Mouse (Mus musculus): ENCODE results near the gene Dpysl4. TPM values are rescaled to one million over a fixed set of nuclear protein-coding genes. Genes with fewer than 3 reads are reported as not detected.

Dpysl4 gene
- polyA plus RNA-seq, 1 experiment = 127 TPM

GRCm38 (mm10) chr7:139091681-139092080 is 5.9 kb downstream of the Dpysl4 start:
- DNase-seq = peak; percentile 49 to 52
- WGBS = 32% methylated on average over 9 of the region's 9 CpGs
- Histone ChIP-seq H3K4me3 (replicated peaks; ENCODE audit: insufficient read depth, low read depth, low read length) (no peak overlapping the region), H3K4me1 (ENCODE audit: control insufficient read depth, insufficient read depth, low read length) (peaks cover 61% of the 10 kb centered on the region), H3K27me3 (ENCODE audit: control insufficient read depth, insufficient read depth, low read length) (no peaks in the 10 kb centered on the region), H3K27ac (ENCODE audit: insufficient read depth, low read length) (no peak overlapping the region)
- TF ChIP-seq CTCF (IDR thresholded peaks at IDR 0.05; ENCODE audit: borderline replicate concordance, insufficient read depth, low read depth, low read length) = no peak
- no peak for TF ChIP-seq POLR2A (IDR thresholded peaks at IDR 0.05; ENCODE audit: borderline replicate concordance, insufficient read depth, low read length)

- H3K27me3 ChIP-seq (ENCODE audit: control insufficient read depth, insufficient read depth, low read length) = no peaks in the 10 kb centered on the region
- peaks cover 68% of the 10 kb centered on the region for H3K4me1 ChIP-seq (ENCODE audit: control insufficient read depth, insufficient read depth, low read length)
- no peak overlapping the region for H3K4me3 ChIP-seq (replicated peaks; ENCODE audit: insufficient read depth, low read depth, low read length)
- H3K27ac ChIP-seq (ENCODE audit: insufficient read depth, low read length) = peak overlapping the region; percentile 44
- TF ChIP-seq CTCF (IDR thresholded peaks at IDR 0.05; ENCODE audit: borderline replicate concordance, insufficient read depth, low read depth, low read length) = no peak
- TF ChIP-seq POLR2A (IDR thresholded peaks at IDR 0.05; ENCODE audit: borderline replicate concordance, insufficient read depth, low read length) = no peak
- WGBS = 89% methylated on average over 5 of the region's 5 CpGs
- DNase-seq = no peak
These were observed 6.9 kb downstream of the Dpysl4 start for GRCm38 (mm10) chr7:139092676-139093075.

GRCm38 (mm10) chr7:139093124-139093523 is 7.3 kb downstream of the Dpysl4 start:
- TF ChIP-seq POLR2A (IDR thresholded peaks at IDR 0.05; ENCODE audit: borderline replicate concordance, insufficient read depth, low read length) (no peak), CTCF (IDR thresholded peaks at IDR 0.05; ENCODE audit: borderline replicate concordance, insufficient read depth, low read depth, low read length) (no peak)
- no peaks in the 10 kb centered on the region for H3K27me3 ChIP-seq (ENCODE audit: control insufficient read depth, insufficient read depth, low read length)
- H3K27ac ChIP-seq (ENCODE audit: insufficient read depth, low read length) = peak overlapping the region; percentile 81
- no peak overlapping the region for H3K4me3 ChIP-seq (replicated peaks; ENCODE audit: insufficient read depth, low read depth, low read length)
- H3K4me1 ChIP-seq (ENCODE audit: control insufficient read depth, insufficient read depth, low read length) = peaks cover 72% of the 10 kb centered on the region
- DNase-seq = peak; percentile 87 to 94
- 12% methylated on average over 5 of the region's 5 CpGs for WGBS

GRCm38 (mm10) chr7:139093781-139094180 is 8.0 kb downstream of the Dpysl4 start:
- TF ChIP-seq CTCF (IDR thresholded peaks at IDR 0.05; ENCODE audit: borderline replicate concordance, insufficient read depth, low read depth, low read length) (no peak), POLR2A (IDR thresholded peaks at IDR 0.05; ENCODE audit: borderline replicate concordance, insufficient read depth, low read length) (no peak)
- WGBS = 81% methylated on average over 7 of the region's 7 CpGs
- Histone ChIP-seq H3K27ac (ENCODE audit: insufficient read depth, low read length) (peak overlapping the region; percentile 81), H3K4me3 (replicated peaks; ENCODE audit: insufficient read depth, low read depth, low read length) (no peak overlapping the region), H3K27me3 (ENCODE audit: control insufficient read depth, insufficient read depth, low read length) (no peaks in the 10 kb centered on the region), H3K4me1 (ENCODE audit: control insufficient read depth, insufficient read depth, low read length) (peaks cover 75% of the 10 kb centered on the region)
- DNase-seq = peak in 1 of 2 experiments; percentile 37

- Histone ChIP-seq H3K4me1 (ENCODE audit: control insufficient read depth, insufficient read depth, low read length) (peaks cover 76% of the 10 kb centered on the region), H3K27ac (ENCODE audit: insufficient read depth, low read length) (peak overlapping the region; percentile 81), H3K4me3 (replicated peaks; ENCODE audit: insufficient read depth, low read depth, low read length) (no peak overlapping the region), H3K27me3 (ENCODE audit: control insufficient read depth, insufficient read depth, low read length) (no peaks in the 10 kb centered on the region)
- TF ChIP-seq POLR2A (IDR thresholded peaks at IDR 0.05; ENCODE audit: borderline replicate concordance, insufficient read depth, low read length) (peak; percentile 31; the same call in 1 of the 2 replicates), CTCF (IDR thresholded peaks at IDR 0.05; ENCODE audit: borderline replicate concordance, insufficient read depth, low read depth, low read length) (no peak)
- 10% methylated on average over 6 of the region's 6 CpGs for WGBS
- DNase-seq = peak; percentile 97 to 99
These were observed 9.0 kb downstream of the Dpysl4 start for GRCm38 (mm10) chr7:139094761-139095160.

- Histone ChIP-seq H3K4me1 (ENCODE audit: control insufficient read depth, insufficient read depth, low read length) (peaks cover 75% of the 10 kb centered on the region), H3K4me3 (replicated peaks; ENCODE audit: insufficient read depth, low read depth, low read length) (no peak overlapping the region)
- 40% methylated on average over 7 of the region's 7 CpGs for WGBS
These were observed 9.5 kb downstream of the Dpysl4 start for GRCm38 (mm10) chr7:139095282-139095681.

GRCm38 (mm10) chr7:139096399-139096798 is 10.6 kb downstream of the Dpysl4 start:
- Histone ChIP-seq H3K4me3 (replicated peaks; ENCODE audit: insufficient read depth, low read depth, low read length) (no peak overlapping the region), H3K4me1 (ENCODE audit: control insufficient read depth, insufficient read depth, low read length) (peaks cover 79% of the 10 kb centered on the region), H3K27ac (ENCODE audit: insufficient read depth, low read length) (no peak overlapping the region), H3K27me3 (ENCODE audit: control insufficient read depth, insufficient read depth, low read length) (no peaks in the 10 kb centered on the region)
- no peak for DNase-seq
- TF ChIP-seq CTCF (IDR thresholded peaks at IDR 0.05; ENCODE audit: borderline replicate concordance, insufficient read depth, low read depth, low read length) = no peak
- no peak for TF ChIP-seq POLR2A (IDR thresholded peaks at IDR 0.05; ENCODE audit: borderline replicate concordance, insufficient read depth, low read length)
- 73% methylated on average over 6 of the region's 6 CpGs for WGBS

More at GRCm38 (mm10) chr7:139095282-139095681, 9.5 kb downstream of the Dpysl4 start:
- TF ChIP-seq POLR2A (IDR thresholded peaks at IDR 0.05; ENCODE audit: borderline replicate concordance, insufficient read depth, low read length) = no peak
- no peaks in the 10 kb centered on the region for H3K27me3 ChIP-seq (ENCODE audit: control insufficient read depth, insufficient read depth, low read length)
- H3K27ac ChIP-seq (ENCODE audit: insufficient read depth, low read length) = peak overlapping the region; percentile 81
- peak; percentile 53 to 61 for DNase-seq

GRCm38 (mm10) chr7:139100531-139101095 is 14.8 kb downstream of the Dpysl4 start:
- Histone ChIP-seq H3K4me1 (ENCODE audit: control insufficient read depth, insufficient read depth, low read length) (peaks cover 81% of the 10 kb centered on the region), H3K4me3 (replicated peaks; ENCODE audit: insufficient read depth, low read depth, low read length) (no peak overlapping the region), H3K27ac (ENCODE audit: insufficient read depth, low read length) (no peak overlapping the region), H3K27me3 (ENCODE audit: control insufficient read depth, insufficient read depth, low read length) (no peaks in the 10 kb centered on the region)
- WGBS = 53% methylated on average over 12 of the region's 12 CpGs
- peak; percentile 35 to 51 for DNase-seq
- TF ChIP-seq POLR2A (IDR thresholded peaks at IDR 0.05; ENCODE audit: borderline replicate concordance, insufficient read depth, low read length) = no peak
- no peak for TF ChIP-seq CTCF (IDR thresholded peaks at IDR 0.05; ENCODE audit: borderline replicate concordance, insufficient read depth, low read depth, low read length)
